Mouse (Mus musculus): Measurements from ENCODE around the gene St6galnac5.
"Not testable (repeated sequence)": the region's sequence is repeated elsewhere in the genome, so short reads cannot be mapped to it uniquely, and the experiment has no call there.

The St6galnac5 gene

GRCm38 (mm10) chr3:152842648-152843047, 139.4 kb downstream of the St6galnac5 start:
- ChIA-PET POLR2A (no interaction called here), CTCF (no interaction called here)

GRCm38 (mm10) chr3:152841264-152841663, 140.8 kb downstream of the St6galnac5 start:
- ChIA-PET POLR2A (no interaction called here), CTCF (no interaction called here)

- ChIA-PET POLR2A (no interaction called here), CTCF (no interaction called here)
Measured at GRCm38 (mm10) chr3:152837938-152838337, 144.1 kb downstream of the St6galnac5 start.

GRCm38 (mm10) chr3:152837407-152837806, 144.6 kb downstream of the St6galnac5 start:
- POLR2A ChIA-PET: no interaction called here

GRCm38 (mm10) chr3:152832436-152832835, 149.6 kb downstream of the St6galnac5 start:
- CTCF ChIA-PET: interaction anchor here in 1 of 4 experiments (1.2 kb wide), 1 partner anchor 126 kb away, joined by 3 read pairs; no protein-coding TSS in a partner anchor

More at GRCm38 (mm10) chr3:152837407-152837806, 144.6 kb downstream of the St6galnac5 start:
- CTCF ChIA-PET: no interaction called here

GRCm38 (mm10) chr3:152831974-152832373, 150.1 kb downstream of the St6galnac5 start:
- POLR2A ChIA-PET: no interaction called here
- CTCF ChIA-PET: interaction anchor here in 1 of 4 experiments (1.2 kb wide), 1 partner anchor 126 kb away, joined by 3 read pairs; no protein-coding TSS in a partner anchor

More at GRCm38 (mm10) chr3:152832436-152832835, 149.6 kb downstream of the St6galnac5 start:
- POLR2A ChIA-PET: no interaction called here

- POLR2A ChIA-PET: no interaction called here
Measured at GRCm38 (mm10) chr3:152831377-152831776, 150.7 kb downstream of the St6galnac5 start.

GRCm38 (mm10) chr3:152821202-152821601, 160.8 kb downstream of the St6galnac5 start:
- ChIA-PET CTCF (no interaction called here), POLR2A (no interaction called here)

More at GRCm38 (mm10) chr3:152831377-152831776, 150.7 kb downstream of the St6galnac5 start:
- CTCF ChIA-PET: interaction anchor here in 1 of 4 experiments (1.2 kb wide), 1 partner anchor 127 kb away, joined by 3 read pairs; no protein-coding TSS in a partner anchor

GRCm38 (mm10) chr3:152820406-152820805, 161.6 kb downstream of the St6galnac5 start:
- POLR2A ChIA-PET: interaction anchor here in 1 of 4 experiments (0.7 kb wide), 1 partner anchor 718 kb away, joined by 3 read pairs; no protein-coding TSS in a partner anchor

GRCm38 (mm10) chr3:152815110-152815509, 166.9 kb downstream of the St6galnac5 start:
- ChIA-PET POLR2A (no interaction called here), CTCF (interaction anchor here in 1 of 4 experiments (1.0 kb wide), 1 partner anchor 237 kb away, joined by 4 read pairs; no protein-coding TSS in a partner anchor)

More at GRCm38 (mm10) chr3:152820406-152820805, 161.6 kb downstream of the St6galnac5 start:
- CTCF ChIA-PET: no interaction called here

- ChIA-PET CTCF (no interaction called here), POLR2A (interaction anchor here in 1 of 4 experiments (1.0 kb wide), 1 partner anchor 13 kb away, joined by 3 read pairs; no protein-coding TSS in a partner anchor)
Measured at GRCm38 (mm10) chr3:152813905-152814304, 168.1 kb downstream of the St6galnac5 start.

GRCm38 (mm10) chr3:152799738-152800431, 182.2 kb downstream of the St6galnac5 start:
- POLR2A ChIA-PET: interaction anchor here in 2 of 4 experiments (0.5 to 1.8 kb wide), 5 partner anchors 9 to 325 kb away, joined by 3 to 7 read pairs (median 4); no protein-coding TSS in a partner anchor
- CTCF ChIA-PET: interaction anchor here in 3 of 4 experiments (0.6 to 1.8 kb wide), 8 partner anchors 9 to 669 kb away, joined by 3 to 8 read pairs (median 4); no protein-coding TSS in a partner anchor

GRCm38 (mm10) chr3:152797354-152797753, 184.7 kb downstream of the St6galnac5 start:
- POLR2A ChIA-PET: no interaction called here
- CTCF ChIA-PET: no interaction called here

- CTCF ChIA-PET: interaction anchor here in 1 of 4 experiments (1.3 kb wide), 1 partner anchor 162 kb away, joined by 3 read pairs; no protein-coding TSS in a partner anchor
- POLR2A ChIA-PET: no interaction called here
Measured at GRCm38 (mm10) chr3:152796216-152796615, 185.8 kb downstream of the St6galnac5 start.

- ChIA-PET CTCF (interaction anchor here in 1 of 4 experiments (0.7 kb wide), 1 partner anchor 94 kb away, joined by 3 read pairs; no protein-coding TSS in a partner anchor), POLR2A (no interaction called here)
Measured at GRCm38 (mm10) chr3:152793006-152793405, 189.0 kb downstream of the St6galnac5 start.

- CTCF ChIA-PET: interaction anchor here in 1 of 4 experiments (0.7 kb wide), 1 partner anchor 94 kb away, joined by 3 read pairs; no protein-coding TSS in a partner anchor
Measured at GRCm38 (mm10) chr3:152792601-152793000, 189.4 kb downstream of the St6galnac5 start.

GRCm38 (mm10) chr3:152788301-152788953, 193.6 kb downstream of the St6galnac5 start:
- POLR2A ChIA-PET: not testable (repeated sequence)
- CTCF ChIA-PET: interaction anchor here in 3 of 4 experiments (1.1 to 1.4 kb wide), 3 partner anchors 25 to 39 kb away, joined by 3 read pairs; no protein-coding TSS in a partner anchor

More at GRCm38 (mm10) chr3:152792601-152793000, 189.4 kb downstream of the St6galnac5 start:
- POLR2A ChIA-PET: no interaction called here

GRCm38 (mm10) chr3:152784353-152784752, 197.7 kb downstream of the St6galnac5 start:
- POLR2A ChIA-PET: not testable (repeated sequence)
- CTCF ChIA-PET: interaction anchor here (0.6 to 2.4 kb wide), 14 partner anchors 15 to 1048 kb away, joined by 3 to 19 read pairs (median 4); no protein-coding TSS in a partner anchor

GRCm38 (mm10) chr3:152783792-152784191, 198.3 kb downstream of the St6galnac5 start:
- ChIA-PET POLR2A (no interaction called here), CTCF (interaction anchor here (0.6 to 2.4 kb wide), 20 partner anchors 11 to 1464 kb away, joined by 3 to 19 read pairs (median 4); no protein-coding TSS in a partner anchor)
